ENCODE assay signal across 22 mouse cellular contexts in the genomic region with DNA sequence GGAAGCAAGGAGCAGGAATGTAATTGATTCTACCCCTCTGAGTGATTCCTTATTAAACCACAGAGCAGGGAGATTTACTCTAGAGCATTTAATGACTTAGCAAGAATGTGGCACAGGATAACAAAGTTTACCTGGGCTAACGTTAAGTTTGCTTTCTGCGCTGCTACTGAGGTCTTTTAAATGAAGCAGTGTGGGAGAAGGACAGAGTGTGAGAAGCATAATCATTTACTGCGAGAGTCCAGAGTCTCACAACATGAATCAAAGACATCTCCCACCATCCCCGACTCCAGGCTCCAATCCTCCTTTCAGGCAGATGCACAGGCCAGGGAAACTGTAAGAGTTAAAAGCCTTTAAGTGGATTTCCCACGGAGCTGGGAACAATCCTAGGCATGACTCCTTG.
DNase-seq lines count a peak whose midpoint lies in the region; ATAC-seq and TF ChIP-seq lines count a peak whose summit lies in the region.
"Had no signal": no experiment of that assay in that cellular context is flagged by ENCODE, and none has a peak within 500 bp of the region (broad histone marks: within the 10 kb centered on the region; RNA-seq: fewer than 3 reads in every experiment).

No protein-coding gene starts in this region.

- H3K27me3 ChIP-seq in forebrain, embryonic 14.5 days (replicated peaks; ENCODE audit: control insufficient read depth, insufficient read depth, low read length) = no peaks in the 10 kb centered on the region
- H3K27me3 ChIP-seq in forebrain, embryonic 10.5 days (ENCODE audit: poor library complexity, severe bottlenecking) = no peaks in the 10 kb centered on the region
- no peaks in the 10 kb centered on the region for H3K27me3 ChIP-seq in kidney, postnatal 0 days (ENCODE audit: insufficient read depth, low read length)
- H3K27me3 ChIP-seq in limb, embryonic 10.5 days (ENCODE audit: low read depth, poor library complexity, severe bottlenecking) = no peaks in the 10 kb centered on the region
- H3K27me3 ChIP-seq: embryonic facial prominence, embryonic 12.5 days; heart, embryonic 12.5 days had no signal

- 0 out of 2 replicates have a peak, but pooled peaks have one; percentile 10 for ATAC-seq in forebrain, embryonic 14.5 days
- ATAC-seq in kidney, postnatal 0 days (replicated peaks; ENCODE audit: low FRiP score, low read depth) = no peak; the same call in 1 of the 2 replicates
- ATAC-seq: CD4-positive, CD25-positive, alpha-beta regulatory T cell, adult 4 months; forebrain, postnatal 0 days had no signal

- H3K27ac ChIP-seq in forebrain, embryonic 14.5 days (ENCODE audit: low read depth, low read length) = no peak overlapping the region
- H3K27ac ChIP-seq in forebrain, embryonic 10.5 days = no peak overlapping the region
- H3K27ac ChIP-seq in kidney, postnatal 0 days = no peak overlapping the region
- peak overlapping the region; percentile 44; the same call in 1 of the 2 replicates for H3K27ac ChIP-seq in limb, embryonic 10.5 days
- H3K27ac ChIP-seq: embryonic facial prominence, embryonic 12.5 days; gastrocnemius, adult 2 months; hindbrain, embryonic 10.5 days; hindbrain, embryonic 14.5 days had no signal

- H3K4me3 ChIP-seq in forebrain, embryonic 14.5 days (ENCODE audit: low read depth, low read length) = no peak overlapping the region
- no peak overlapping the region for H3K4me3 ChIP-seq in forebrain, embryonic 10.5 days
- no peak overlapping the region for H3K4me3 ChIP-seq in kidney, postnatal 0 days (replicated peaks; ENCODE audit: low read depth, low read length)
- no peak overlapping the region for H3K4me3 ChIP-seq in limb, embryonic 10.5 days
- H3K4me3 ChIP-seq: embryonic facial prominence, embryonic 12.5 days; gastrocnemius, adult 2 months; heart, embryonic 12.5 days; hindbrain, embryonic 10.5 days had no signal

- peaks cover 3% of the 10 kb centered on the region; the same call in 1 of the 2 replicates for H3K4me1 ChIP-seq in forebrain, embryonic 14.5 days (ENCODE audit: control insufficient read depth, insufficient read depth, low read length)
- H3K4me1 ChIP-seq in forebrain, embryonic 10.5 days = peaks cover 10% of the 10 kb centered on the region
- no peaks in the 10 kb centered on the region for H3K4me1 ChIP-seq in kidney, postnatal 0 days (replicated peaks; ENCODE audit: insufficient read depth, low read length)
- peaks cover 21% of the 10 kb centered on the region for H3K4me1 ChIP-seq in limb, embryonic 10.5 days
- H3K4me1 ChIP-seq: embryonic facial prominence, embryonic 12.5 days; heart, embryonic 12.5 days; hindbrain, embryonic 10.5 days had no signal

- H3K9me3 ChIP-seq in forebrain, embryonic 14.5 days (replicated peaks; ENCODE audit: control insufficient read depth, low read length) = no peaks in the 10 kb centered on the region
- no peaks in the 10 kb centered on the region for H3K9me3 ChIP-seq in forebrain, embryonic 10.5 days
- H3K9me3 ChIP-seq in kidney, postnatal 0 days (replicated peaks; ENCODE audit: low read length) = no peaks in the 10 kb centered on the region
- H3K9me3 ChIP-seq in limb, embryonic 10.5 days (replicated peaks) = no peaks in the 10 kb centered on the region; the same call in 1 of the 2 replicates
- H3K9me3 ChIP-seq: embryonic facial prominence, embryonic 12.5 days; heart, embryonic 12.5 days; hindbrain, embryonic 10.5 days had no signal

- no peaks in the 10 kb centered on the region for H3K36me3 ChIP-seq in forebrain, embryonic 14.5 days (ENCODE audit: control insufficient read depth, insufficient read depth, low read length)
- H3K36me3 ChIP-seq in forebrain, embryonic 10.5 days (replicated peaks) = no peaks in the 10 kb centered on the region
- no peaks in the 10 kb centered on the region for H3K36me3 ChIP-seq in kidney, postnatal 0 days (ENCODE audit: insufficient read depth, low read length)
- H3K36me3 ChIP-seq in limb, embryonic 10.5 days = no peaks in the 10 kb centered on the region
- H3K36me3 ChIP-seq: embryonic facial prominence, embryonic 12.5 days; G1E; heart, embryonic 12.5 days; hindbrain, embryonic 10.5 days had no signal

- peak; percentile 9 for DNase-seq in embryo, embryonic 10.5 days (ENCODE audit: low spot score)
- no peak for DNase-seq in embryo, embryonic 10 days (ENCODE audit: low spot score)
- peak; percentile 42 for DNase-seq in forebrain, embryonic 14.5 days (ENCODE audit: low spot score)
- no peak for DNase-seq in forebrain, embryonic 10.5 days (ENCODE audit: extremely low spot score, low spot score)
- DNase-seq in kidney, postnatal 0 days (ENCODE audit: low spot score) = peak; percentile 3
- no peak for DNase-seq in kidney, adult 9 months
- no peak for DNase-seq in limb, embryonic 10.5 days (ENCODE audit: low spot score)
- DNase-seq in thymus, postnatal 4 days = no peak
- DNase-seq: adrenal gland, postnatal 10 days; B cell, adult 2 months; cerebellum, adult 11-12 months; cerebellum, adult 9-10 months; cerebellum, postnatal 25 days; forebrain, postnatal 0 days; gastrocnemius, adult 2 months; gastrocnemius, postnatal 25 days had no signal

- 37% methylated on average over 5 of the region's 5 CpGs for WGBS in forebrain, embryonic 14.5 days
- WGBS in forebrain, embryonic 10.5 days = 67% methylated on average over 5 of the region's 5 CpGs
- WGBS in kidney, postnatal 0 days = 19% methylated on average over 5 of the region's 5 CpGs
- 65% methylated on average over 5 of the region's 5 CpGs for WGBS in limb, embryonic 10.5 days

- no peak overlapping the region for H3K9ac ChIP-seq in forebrain, embryonic 14.5 days (ENCODE audit: low read length)
- no peak overlapping the region for H3K9ac ChIP-seq in kidney, postnatal 0 days (ENCODE audit: low read depth, low read length)
- H3K9ac ChIP-seq: embryonic facial prominence, embryonic 12.5 days; forebrain, postnatal 0 days; heart, embryonic 12.5 days; hindbrain, embryonic 14.5 days had no signal

- H3K4me2 ChIP-seq in forebrain, embryonic 14.5 days (ENCODE audit: low read length) = no peak overlapping the region
- H3K4me2 ChIP-seq in kidney, postnatal 0 days (ENCODE audit: low read length) = no peak overlapping the region
- H3K4me2 ChIP-seq: embryonic facial prominence, embryonic 12.5 days; heart, embryonic 12.5 days; hindbrain, embryonic 14.5 days had no signal

- TF ChIP-seq CTCF in kidney, postnatal 0 days (IDR thresholded peaks at IDR 0.05; ENCODE audit: low read depth) = no peak

Comparison
In these comparisons a context has a peak if more than half of its experiments do, and no peak if none do; other contexts are left out.
1. DNase-seq: peak in embryo, embryonic 10.5 days (single experiment), forebrain, embryonic 14.5 days (single experiment) and kidney, postnatal 0 days (single experiment); none in embryo, embryonic 10 days (single experiment), forebrain, embryonic 10.5 days (single experiment), kidney, adult 9 months (single experiment), limb, embryonic 10.5 days (single experiment) and thymus, postnatal 4 days (single experiment).